Mouse (Mus musculus) liver, adult 2 months (tissue): ENCODE results near the gene Cd63. TPM values are rescaled to one million over a fixed set of nuclear protein-coding genes. Genes with fewer than 3 reads are reported as not detected.
A peak's percentile ranks its signal among the peaks of the same experiment; 100 is the strongest.

Experiments
- DNase-seq: peaks from one replicate; pipeline ENCODE4 v3.0.0-alpha.2; 2011; ENCODE audit warnings: low read depth, low spot score; ENCODE audit errors: extremely low read depth
- H3K27ac ChIP-seq: fragments of 200-500 bp; replicated peaks from 2 replicates; pipeline ENCODE4 v1.5.1; 2012; ENCODE audit warnings: low read depth, mild to moderate bottlenecking, control low read depth, inconsistent platforms, low read length; ENCODE audit not compliant: insufficient read depth
- H3K27me3 ChIP-seq: fragments of 200-500 bp; 2 replicates; pipeline ENCODE4 v1.6.1; 2012; ENCODE audit warnings: mild to moderate bottlenecking, moderate library complexity, low read length, inconsistent platforms; ENCODE audit not compliant: control insufficient read depth, insufficient read depth
- H3K36me3 ChIP-seq: fragments of 200-500 bp; 2 replicates; pipeline ENCODE4 v1.6.1; 2012; ENCODE audit warnings: low read length, inconsistent platforms; ENCODE audit not compliant: control insufficient read depth, insufficient read depth
- H3K4me1 ChIP-seq: fragments of 200-500 bp; 2 replicates; pipeline ENCODE4 v1.6.1; 2011; ENCODE audit warnings: low read length; ENCODE audit not compliant: control insufficient read depth, insufficient read depth
- H3K4me3 ChIP-seq: fragments of 200-500 bp; 2 replicates; pipeline ENCODE4 v1.5.1; 2011; ENCODE audit warnings: low read depth, mild to moderate bottlenecking, control low read depth, low read length, moderate library complexity; ENCODE audit not compliant: insufficient read depth
- H3K79me2 ChIP-seq: fragments of 200-500 bp; 2 replicates; pipeline ENCODE4 v1.6.1; 2012; ENCODE audit warnings: inconsistent platforms, mild to moderate bottlenecking, low read length, moderate library complexity; ENCODE audit not compliant: control insufficient read depth, insufficient read depth
- H3K9ac ChIP-seq: fragments of 200-500 bp; 2 replicates; pipeline ENCODE4 v1.6.1; 2012; ENCODE audit warnings: low read depth, mild to moderate bottlenecking, control low read depth, inconsistent platforms, low read length
- CTCF ChIP-seq: fragments of 200-500 bp; IDR thresholded peaks from 2 replicates; pipeline ENCODE4 v1.5.1; 2011; ENCODE audit warnings: low read depth, low read length, control low read depth
- POLR2A ChIP-seq: fragments of 200-500 bp; IDR thresholded peaks from 2 replicates; pipeline ENCODE4 v1.6.1; 2011; ENCODE audit warnings: low read length, control low read depth; ENCODE audit not compliant: insufficient read depth; ENCODE audit errors: extremely low read depth
- WGBS: fragments of 180-500 bp; shearing (Covaris S2); methylation state at CpG from one replicate; pipeline ENCODE4 v1.1.7; 2018; 5-methylcytosine and 5-hydroxymethylcytosine counted together
- polyA plus RNA-seq: library from polyadenylated mRNA; depleted of rRNA; stranded (reverse); fragments of >200 nt; gene quantifications from 2 replicates; pipeline ENCODE4 v1.2.3, GENCODE M21; 2012
- total RNA-seq: library from RNA; depleted of rRNA; stranded (reverse); fragments of >200 nt; gene quantifications from 2 replicates; pipeline ENCODE4 v1.2.3, GENCODE M21; 2014

The Cd63 gene
- total and polyA plus RNA-seq, 2 experiments, result 4.1 to 4.4 TPM

DNA sequence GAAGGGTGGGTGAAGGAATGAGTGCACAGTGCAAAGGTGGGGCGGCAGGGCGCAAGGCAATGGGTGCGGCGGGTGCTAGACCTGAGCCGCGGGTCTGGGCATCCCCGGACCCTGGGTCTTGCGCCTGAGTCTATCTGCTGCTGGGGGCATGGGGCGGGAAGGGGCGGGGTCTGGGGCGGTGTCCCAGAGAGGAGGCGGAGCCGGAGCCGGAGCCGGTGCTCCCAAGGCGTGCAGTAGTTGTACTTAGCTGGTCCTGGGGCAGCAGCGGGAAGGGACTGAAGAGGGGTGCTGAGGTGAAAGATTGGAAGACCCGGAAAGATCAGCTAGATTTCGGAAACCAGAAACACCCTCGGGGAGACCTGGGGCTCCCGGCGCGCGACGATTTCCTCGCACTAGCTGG, 32.8 kb downstream of the Cd63 start, which contains the start of gene Itga7:
TSS of gene Itga7 (plus strand) at position 245 of the 400 bp plus-strand sequence.
- no peaks in the 10 kb centered on the region for H3K27me3 ChIP-seq
- no peak within 1 kb of the TSS for H3K27ac ChIP-seq
- H3K4me1 ChIP-seq, result peaks cover 11% of the 10 kb centered on the region
- WGBS, result 1% methylated on average over 26 of the region's 26 CpGs
- H3K79me2 ChIP-seq, result no peaks in the 10 kb centered on the region
- H3K9ac ChIP-seq, result peak within 1 kb of the TSS; percentile 61
- peak within 1 kb of the TSS; percentile 61 for H3K4me3 ChIP-seq
- H3K36me3 ChIP-seq, result no peaks in the 10 kb centered on the region
- TF ChIP-seq POLR2A (0 out of 2 replicates have a peak, but pooled peaks have one; percentile 30), CTCF (no peak)
- peak; percentile 42 for DNase-seq

DNA sequence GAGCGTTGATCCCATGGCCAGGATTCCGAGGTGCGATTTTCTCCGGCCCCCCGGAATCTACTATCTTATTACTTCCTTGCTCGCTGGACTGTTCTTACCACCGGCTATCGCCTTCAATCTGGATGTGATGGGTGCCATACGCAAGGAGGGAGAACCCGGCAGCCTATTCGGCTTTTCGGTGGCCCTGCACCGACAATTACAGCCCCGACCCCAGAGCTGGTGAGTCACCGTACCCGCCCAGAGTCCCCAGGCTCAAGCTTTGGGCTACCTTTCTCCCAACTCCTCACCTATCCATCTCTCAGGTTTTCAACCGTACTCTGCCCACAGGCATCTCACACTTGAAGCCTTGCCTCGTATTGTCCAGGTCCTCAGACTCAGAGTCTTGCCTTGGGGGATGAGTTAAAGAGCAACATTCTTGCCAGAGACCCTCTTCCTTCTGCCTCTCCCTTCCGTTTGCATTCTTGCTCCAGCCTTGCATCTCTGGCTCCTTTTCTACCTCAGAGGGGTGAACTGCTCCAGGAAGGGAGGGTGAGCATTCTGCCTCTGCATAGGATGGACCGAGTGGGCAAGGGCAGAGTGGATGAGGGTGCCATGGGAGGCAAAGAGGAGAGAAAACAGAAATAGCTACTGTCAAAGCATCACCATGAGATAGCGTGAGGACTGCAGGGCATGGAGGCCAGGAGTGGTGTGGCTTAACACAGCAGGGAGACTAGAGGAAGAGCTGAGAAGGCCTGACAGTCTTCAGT, 33.4 kb downstream of the Cd63 start:
- Histone ChIP-seq H3K4me1 (peaks cover 11% of the 10 kb centered on the region), H3K4me3 (peak overlapping the region; percentile 61), H3K27ac (no peak overlapping the region), H3K36me3 (no peaks in the 10 kb centered on the region), H3K9ac (peak overlapping the region; percentile 61), H3K27me3 (no peaks in the 10 kb centered on the region), H3K79me2 (no peaks in the 10 kb centered on the region)
- 11% methylated on average over 21 of the region's 21 CpGs for WGBS
- no peak for DNase-seq
- TF ChIP-seq CTCF, result no peak
- TF ChIP-seq POLR2A, result no peak

DNA sequence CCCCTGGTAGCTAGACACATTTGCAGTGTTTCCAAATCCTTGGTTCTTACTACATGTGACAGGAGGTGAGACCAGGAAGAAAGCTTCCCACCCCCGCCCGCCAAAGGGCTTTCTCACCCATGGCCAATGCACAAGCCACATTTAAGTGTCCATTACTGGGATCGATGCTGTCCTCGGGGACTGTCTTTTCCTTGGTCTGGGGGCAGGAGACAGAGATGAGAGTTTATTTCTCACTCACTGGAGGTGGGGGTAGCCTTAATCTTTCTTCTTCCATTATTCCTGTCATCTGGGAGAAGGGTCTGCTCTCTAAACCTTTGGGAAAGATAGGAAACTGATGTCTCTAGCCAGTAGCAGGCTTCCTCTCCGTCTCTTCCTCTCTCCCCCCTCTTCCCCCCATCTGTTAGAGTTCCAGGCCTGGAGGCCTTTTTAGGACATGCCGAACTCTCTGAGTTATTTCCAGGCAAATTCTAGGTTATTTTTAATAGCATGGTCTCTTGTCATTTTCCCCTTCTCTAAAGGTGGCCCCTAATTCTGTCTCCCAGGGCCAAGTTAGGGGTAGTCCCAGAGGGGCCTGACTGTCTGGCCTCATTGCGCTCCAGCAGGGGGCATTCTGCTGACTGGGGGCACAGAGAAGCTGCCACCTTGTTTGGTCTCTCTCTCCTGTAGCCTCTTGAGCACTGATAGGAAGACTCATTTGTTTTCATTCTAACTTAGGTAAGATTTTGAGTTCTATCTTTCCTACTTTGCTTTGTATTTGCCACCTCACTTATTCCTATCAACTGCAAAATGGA, 34.4 kb downstream of the Cd63 start:
- no peak for TF ChIP-seq CTCF
- H3K4me1 ChIP-seq, result peaks cover 11% of the 10 kb centered on the region
- H3K4me3 ChIP-seq, result no peak overlapping the region
- H3K79me2 ChIP-seq, result no peaks in the 10 kb centered on the region
- WGBS, result 85% methylated on average over 7 of the region's 7 CpGs
- no peak for DNase-seq
- no peak overlapping the region for H3K9ac ChIP-seq
- no peaks in the 10 kb centered on the region for H3K27me3 ChIP-seq
- H3K27ac ChIP-seq, result no peak overlapping the region
- H3K36me3 ChIP-seq, result no peaks in the 10 kb centered on the region

DNA sequence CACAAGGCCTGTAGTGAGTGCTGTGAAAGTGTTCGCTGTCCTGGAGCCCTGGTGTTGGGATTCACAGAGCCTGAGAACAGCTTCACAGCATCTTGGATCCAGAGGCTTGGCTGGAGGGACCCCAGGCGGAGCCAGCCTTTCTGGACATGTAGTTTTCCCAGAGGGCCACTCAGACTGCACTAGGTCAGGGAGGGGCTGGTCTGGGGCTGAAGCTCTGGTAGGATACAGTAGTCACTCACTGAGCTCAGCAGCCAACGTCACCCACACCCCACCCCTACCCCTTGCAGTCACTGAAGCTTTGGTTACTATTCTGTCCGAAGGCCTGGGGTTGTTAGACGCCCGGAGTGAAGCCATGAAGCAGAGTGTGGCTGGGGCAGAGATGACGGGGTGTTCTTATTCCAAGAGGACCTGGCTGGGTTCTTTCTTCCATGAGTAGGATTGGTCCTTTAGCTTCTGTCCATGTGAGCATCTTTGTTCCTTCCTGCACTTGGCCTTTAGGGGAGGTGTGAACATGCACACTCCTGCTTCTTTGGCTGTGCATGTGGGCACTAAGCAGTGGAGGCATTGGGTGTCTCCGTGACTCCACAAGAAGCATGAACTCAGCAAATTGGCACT, 35.1 kb downstream of the Cd63 start:
- Histone ChIP-seq H3K4me1 (peaks cover 11% of the 10 kb centered on the region), H3K4me3 (no peak overlapping the region), H3K27me3 (no peaks in the 10 kb centered on the region), H3K27ac (no peak overlapping the region), H3K36me3 (no peaks in the 10 kb centered on the region), H3K79me2 (no peaks in the 10 kb centered on the region), H3K9ac (no peak overlapping the region)
- no peak for DNase-seq
- TF ChIP-seq CTCF (no peak), POLR2A (no peak)
- 92% methylated on average over 8 of the region's 8 CpGs for whole genome bisulfite sequencing

DNA sequence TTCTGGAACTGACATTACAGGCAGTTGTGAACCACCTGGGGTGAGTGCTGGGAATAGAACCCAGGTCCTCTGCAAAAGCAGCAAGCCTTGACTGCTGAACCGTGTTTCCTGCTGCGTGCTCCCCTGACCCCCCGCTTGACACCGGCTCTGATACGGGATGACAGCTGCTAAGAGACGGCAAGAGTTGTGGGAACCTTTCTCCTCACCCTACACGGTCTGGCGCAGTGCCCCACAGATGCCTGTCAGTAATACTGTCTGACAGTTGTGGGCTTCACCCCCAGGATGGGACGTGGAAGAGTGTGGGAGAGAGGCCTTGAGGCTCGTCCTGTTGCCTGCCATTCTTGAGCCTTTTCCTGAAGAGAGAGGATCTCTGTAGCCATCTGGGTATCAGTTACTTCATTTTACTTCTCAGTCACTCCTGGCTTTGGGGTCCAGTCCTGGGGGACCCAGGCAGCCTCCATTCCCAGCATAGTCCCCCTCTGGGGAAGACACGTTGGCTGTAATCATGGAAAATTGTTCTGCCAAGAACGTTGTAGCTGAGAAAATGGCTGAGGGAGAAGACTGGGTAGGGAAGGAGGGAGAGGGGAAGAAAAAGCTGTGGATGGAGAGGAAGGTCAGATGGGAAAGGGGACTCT, 37.1 kb downstream of the Cd63 start:
- WGBS, result 82% methylated on average over 12 of the region's 12 CpGs
- H3K79me2 ChIP-seq, result no peaks in the 10 kb centered on the region; the same call in 1 of the 2 replicates
- peak overlapping the region; percentile 30; the same call in 1 of the 2 replicates for H3K27ac ChIP-seq
- TF ChIP-seq POLR2A, result no peak
- no peak for TF ChIP-seq CTCF
- no peak overlapping the region for H3K4me3 ChIP-seq
- peaks cover 11% of the 10 kb centered on the region for H3K4me1 ChIP-seq
- H3K36me3 ChIP-seq, result no peaks in the 10 kb centered on the region
- no peak overlapping the region for H3K9ac ChIP-seq
- no peak for DNase-seq
- no peaks in the 10 kb centered on the region for H3K27me3 ChIP-seq
